Mouse (Mus musculus): ENCODE data around the gene Tdgf1. TPM values are rescaled to one million over a fixed set of nuclear protein-coding genes. Genes with fewer than 3 reads are reported as not detected.

Gene Tdgf1
- total and polyA plus RNA-seq, 3 experiments: not detected

DNA sequence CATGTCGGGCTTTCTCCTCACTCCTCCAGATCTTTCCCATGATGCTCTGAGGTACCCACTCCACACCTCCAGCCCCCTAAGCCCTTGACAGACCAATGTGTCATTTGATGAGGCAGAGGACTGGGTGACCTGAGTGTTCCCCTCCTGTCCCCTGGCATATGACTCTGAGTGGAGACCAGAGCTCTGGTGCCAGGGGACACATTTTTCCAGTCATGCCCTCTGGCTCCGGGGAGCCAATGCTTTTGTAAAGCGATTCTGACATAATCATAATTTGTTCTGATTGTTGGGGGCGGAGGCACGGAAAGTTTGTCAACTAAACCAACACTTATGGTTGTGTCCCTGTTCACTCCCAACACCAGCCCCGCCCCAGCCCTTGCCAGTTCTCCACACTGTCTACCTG lies 10.0 kb upstream of the Tdgf1 start:
- H3K27me3 ChIP-seq (ENCODE audit: control insufficient read depth in 1 of 2, insufficient read depth in 2 of 2, low read length in 2 of 2): no peaks in the 10 kb centered on the region
- H3K4me3 ChIP-seq (ENCODE audit: control insufficient read depth in 1 of 2, insufficient read depth in 1 of 2, low read depth in 2 of 2, low read length in 2 of 2): no peak overlapping the region
- no peaks in the 10 kb centered on the region for H3K9me3 ChIP-seq (replicated peaks; ENCODE audit: insufficient read depth, low read length)
- peaks cover 0 to 2% of the 10 kb centered on the region in 2 experiments; a peak in 1 of 4 replicates for H3K36me3 ChIP-seq (ENCODE audit: control insufficient read depth in 1 of 2, insufficient read depth in 2 of 2, low read length in 2 of 2)
- H3K27ac ChIP-seq (ENCODE audit: control insufficient read depth, low read depth, low read length): no peak overlapping the region
- no peak overlapping the region for H3K9ac ChIP-seq (ENCODE audit: control insufficient read depth, low read depth, low read length, poor library complexity, severe bottlenecking)
- no peaks in the 10 kb centered on the region for H3K79me2 ChIP-seq (ENCODE audit: control insufficient read depth, insufficient read depth, low read length, poor library complexity)
- no peak for TF ChIP-seq USF2 (IDR thresholded peaks at IDR 0.05; ENCODE audit: borderline replicate concordance in 1 of 2, insufficient read depth in 1 of 2, low read depth in 1 of 2, low read length in 2 of 2)
- no peak for TF ChIP-seq CHD1 (IDR thresholded peaks at IDR 0.05; ENCODE audit: low read depth, low read length)
- no peak for TF ChIP-seq CTCF (IDR thresholded peaks at IDR 0.05 in 2 of 3, conservative IDR thresholded peaks at IDR 0.05 in 1 of 3; ENCODE audit: control insufficient read depth in 1 of 3, insufficient read depth in 1 of 3, low read depth in 2 of 3, low read length in 3 of 3, poor library complexity in 1 of 3, severe bottlenecking in 1 of 3)
- TF ChIP-seq JUND (IDR thresholded peaks at IDR 0.05; ENCODE audit: low read depth, low read length): no peak
- no peak for TF ChIP-seq POLR2AphosphoS2 (IDR thresholded peaks at IDR 0.05; ENCODE audit: low read length)
- no peak for TF ChIP-seq GABPA (IDR thresholded peaks at IDR 0.05; ENCODE audit: low read depth, low read length)
- no peak for TF ChIP-seq MAX (IDR thresholded peaks at IDR 0.05; ENCODE audit: low read length)
- TF ChIP-seq E2F4 (IDR thresholded peaks at IDR 0.05; ENCODE audit: borderline replicate concordance, low read depth, low read length): no peak
- TF ChIP-seq ZNF384 (IDR thresholded peaks at IDR 0.05; ENCODE audit: low read depth, low read length): no peak
- no peaks in the 10 kb centered on the region; a peak in 1 of 4 replicates for H3K4me1 ChIP-seq (ENCODE audit: control insufficient read depth in 1 of 2, insufficient read depth in 2 of 2, low read length in 2 of 2)
- DNase-seq (ENCODE audit: low read depth, low spot score): no peak

DNA sequence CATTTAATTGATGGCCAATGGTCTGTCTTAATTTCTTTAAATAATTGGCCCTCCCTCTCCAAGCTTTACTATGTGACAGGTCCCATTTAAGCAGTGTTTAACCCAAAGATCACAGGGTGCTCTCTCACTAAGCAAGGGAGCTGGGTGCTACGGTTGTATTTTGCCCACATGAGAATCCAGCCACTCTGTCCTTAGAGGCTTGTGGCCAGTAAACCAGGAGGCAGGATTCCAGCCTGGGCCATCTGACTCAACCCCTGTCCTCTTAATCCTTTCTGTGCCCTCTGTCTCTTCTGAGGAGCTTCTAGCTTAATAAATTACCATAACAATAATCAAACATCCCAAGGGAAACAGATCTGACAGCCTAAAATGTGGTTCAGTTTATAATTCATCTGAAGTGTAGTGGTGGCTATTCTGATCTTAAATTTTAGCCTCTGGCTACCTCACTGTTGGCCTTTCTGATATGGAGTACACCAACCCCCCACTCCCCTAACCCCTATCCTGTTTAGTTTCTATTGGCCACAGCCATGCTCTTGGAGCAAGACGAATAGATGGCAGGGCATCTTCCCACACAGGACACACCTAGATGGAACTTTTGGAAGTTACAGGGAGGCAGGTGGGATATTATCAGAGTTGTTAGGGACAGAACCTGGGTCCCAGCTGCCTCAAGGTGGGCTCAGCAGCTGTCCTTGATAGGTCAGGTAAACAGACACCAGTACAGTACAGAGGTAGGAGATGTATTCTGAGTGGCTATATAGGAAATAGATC lies 8.9 kb upstream of the Tdgf1 start:
- DNase-seq (ENCODE audit: low read depth, low spot score): no peak
- peaks cover 0 to 2% of the 10 kb centered on the region in 2 experiments; a peak in 1 of 4 replicates for H3K36me3 ChIP-seq (ENCODE audit: control insufficient read depth in 1 of 2, insufficient read depth in 2 of 2, low read length in 2 of 2)
- no peak overlapping the region for H3K9ac ChIP-seq (ENCODE audit: control insufficient read depth, low read depth, low read length, poor library complexity, severe bottlenecking)
- TF ChIP-seq JUND (IDR thresholded peaks at IDR 0.05; ENCODE audit: low read depth, low read length): no peak
- TF ChIP-seq CHD2 (IDR thresholded peaks at IDR 0.05; ENCODE audit: low read length): no peak
- no peak for TF ChIP-seq RCOR1 (IDR thresholded peaks at IDR 0.05; ENCODE audit: low read depth, low read length)
- no peak for TF ChIP-seq POLR2AphosphoS2 (IDR thresholded peaks at IDR 0.05; ENCODE audit: low read length)
- TF ChIP-seq NRF1 (IDR thresholded peaks at IDR 0.05; ENCODE audit: insufficient read depth, low read depth, low read length, poor library complexity, severe bottlenecking): no peak
- no peak for TF ChIP-seq MAFK (IDR thresholded peaks at IDR 0.05; ENCODE audit: borderline replicate concordance, low read depth, low read length)
- no peak for TF ChIP-seq POLR2AphosphoS5 (IDR thresholded peaks at IDR 0.05; ENCODE audit: borderline replicate concordance, low read depth, low read length)
- no peak for TF ChIP-seq MAZ (IDR thresholded peaks at IDR 0.05; ENCODE audit: low read depth, low read length)
- TF ChIP-seq SIN3A (IDR thresholded peaks at IDR 0.05; ENCODE audit: low read length): no peak
- no peak for TF ChIP-seq ZKSCAN1 (IDR thresholded peaks at IDR 0.05; ENCODE audit: low read depth, low read length)
- H3K79me2 ChIP-seq (ENCODE audit: control insufficient read depth, insufficient read depth, low read length, poor library complexity): no peaks in the 10 kb centered on the region
- no peaks in the 10 kb centered on the region for H3K9me3 ChIP-seq (replicated peaks; ENCODE audit: insufficient read depth, low read length)
- no peaks in the 10 kb centered on the region; a peak in 1 of 4 replicates for H3K4me1 ChIP-seq (ENCODE audit: control insufficient read depth in 1 of 2, insufficient read depth in 2 of 2, low read length in 2 of 2)
- H3K4me3 ChIP-seq (ENCODE audit: control insufficient read depth in 1 of 2, insufficient read depth in 1 of 2, low read depth in 2 of 2, low read length in 2 of 2): no peak overlapping the region
- no peaks in the 10 kb centered on the region for H3K27me3 ChIP-seq (ENCODE audit: control insufficient read depth in 1 of 2, insufficient read depth in 2 of 2, low read length in 2 of 2)
- H3K27ac ChIP-seq (ENCODE audit: control insufficient read depth, low read depth, low read length): no peak overlapping the region

Measured in MEL (cell line).